Mouse (Mus musculus) layer of hippocampus, adult 18-20 months (tissue): Measurements from ENCODE around the gene Gmds. TPM values are rescaled to one million over a fixed set of nuclear protein-coding genes. Genes with fewer than 3 reads are reported as not detected.

Experiments used
- DNase-seq, 2 experiments: peaks; one replicate each; pipeline ENCODE4 v3.0.0; 2022; ENCODE audit warnings: low spot score in 2 of 2
- long read RNA-seq: library from polyadenylated mRNA; stranded (forward); transcript quantifications from one replicate; pipeline ENCODE4 v2.0.0, GENCODE M21; 2021
- total RNA-seq, 2 experiments: library from RNA; stranded (reverse); gene quantifications; 2 replicates each; pipeline ENCODE4 v1.2.3; 2021

Gene Gmds
- total RNA-seq = 10 to 100 TPM; 12.5 to 14.9 TPM
- long read RNA-seq, transcript Gmds-201 (11 exons, 1,713 nt) = major isoform, 11 of 18 reads
- long read RNA-seq, partial matches to known transcripts = 2 of 18 reads
- long read RNA-seq, other reads (novel, unspliced or antisense) = 5 of 18 reads

DNA sequence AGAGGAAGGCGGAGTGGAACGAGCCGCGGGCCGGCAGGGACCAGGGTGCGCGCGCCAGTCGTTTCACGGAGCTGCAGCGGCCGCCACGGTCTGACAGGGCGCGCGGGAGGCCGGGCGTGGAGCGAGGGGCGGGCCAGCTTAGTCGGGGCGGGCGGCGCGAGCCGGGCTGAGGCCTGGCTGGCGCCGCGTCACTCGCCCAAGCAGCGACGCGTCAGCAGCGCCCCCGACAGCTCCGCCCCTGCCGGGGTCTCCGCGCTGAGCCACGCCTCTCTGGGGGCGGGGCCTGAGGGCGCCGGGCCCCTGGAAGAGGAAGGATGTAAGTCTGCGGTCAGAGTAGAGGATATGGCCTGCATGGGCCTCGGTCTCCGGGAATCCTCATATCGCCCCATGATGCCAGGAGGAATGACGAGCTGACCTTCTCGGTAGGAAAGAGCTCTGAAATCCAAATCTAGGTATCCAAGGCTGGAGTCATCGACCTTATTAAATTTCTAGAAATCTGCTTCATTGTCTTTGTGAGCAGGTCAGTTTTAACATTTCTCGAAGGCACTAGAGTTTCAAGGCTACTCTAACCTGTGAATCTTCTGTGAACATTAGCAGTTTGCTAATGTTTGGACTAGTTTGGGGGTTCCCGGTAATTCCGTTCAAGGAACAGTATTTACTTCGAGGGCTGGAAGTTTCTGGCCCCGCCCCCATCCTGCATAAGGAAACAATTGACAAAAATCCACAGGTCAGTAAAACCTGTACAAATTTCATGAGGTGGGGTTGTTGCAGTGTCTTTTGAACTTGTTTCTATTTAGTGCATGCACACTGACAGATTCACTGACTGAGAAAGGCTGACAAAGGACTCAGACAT, at the start of gene Gmds:
Gene Gmds (minus strand): TSS at position 228 of the 853 bp plus-strand sequence.
- DNase-seq = peak; percentile 90 to 93

DNA sequence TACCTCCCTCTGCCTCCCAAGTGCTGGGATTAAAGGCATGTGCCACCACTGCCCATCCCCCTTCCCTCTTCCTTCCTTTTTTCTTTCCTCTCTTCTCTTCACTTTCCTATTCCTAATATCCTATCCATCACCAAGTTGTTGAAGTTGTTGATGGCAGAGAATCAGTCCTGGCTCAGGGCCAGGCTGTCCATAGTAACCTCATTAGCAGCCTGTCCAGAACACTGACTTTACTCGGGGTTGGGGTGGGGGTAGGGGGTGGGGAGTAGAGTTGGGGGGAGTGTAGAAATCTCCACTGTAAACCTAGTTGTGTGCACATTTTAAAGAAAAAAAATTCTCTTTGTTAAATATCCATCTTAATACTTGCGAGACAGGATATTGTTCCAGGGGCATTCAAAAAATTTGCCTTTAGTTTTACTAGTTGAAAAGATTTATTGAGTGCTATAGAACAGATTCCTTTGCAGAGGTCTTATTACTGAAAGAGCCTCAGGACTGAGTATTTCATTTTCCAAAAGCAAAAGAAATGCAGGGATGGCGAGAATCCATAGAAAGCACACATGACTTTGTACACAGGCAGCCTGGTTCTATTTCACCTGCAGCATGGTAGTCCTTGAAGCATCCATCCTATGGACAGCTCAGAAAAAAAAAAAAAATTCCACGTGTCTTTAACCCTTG, 47.0 kb upstream of the Gmds start:
- no peak for DNase-seq

DNA sequence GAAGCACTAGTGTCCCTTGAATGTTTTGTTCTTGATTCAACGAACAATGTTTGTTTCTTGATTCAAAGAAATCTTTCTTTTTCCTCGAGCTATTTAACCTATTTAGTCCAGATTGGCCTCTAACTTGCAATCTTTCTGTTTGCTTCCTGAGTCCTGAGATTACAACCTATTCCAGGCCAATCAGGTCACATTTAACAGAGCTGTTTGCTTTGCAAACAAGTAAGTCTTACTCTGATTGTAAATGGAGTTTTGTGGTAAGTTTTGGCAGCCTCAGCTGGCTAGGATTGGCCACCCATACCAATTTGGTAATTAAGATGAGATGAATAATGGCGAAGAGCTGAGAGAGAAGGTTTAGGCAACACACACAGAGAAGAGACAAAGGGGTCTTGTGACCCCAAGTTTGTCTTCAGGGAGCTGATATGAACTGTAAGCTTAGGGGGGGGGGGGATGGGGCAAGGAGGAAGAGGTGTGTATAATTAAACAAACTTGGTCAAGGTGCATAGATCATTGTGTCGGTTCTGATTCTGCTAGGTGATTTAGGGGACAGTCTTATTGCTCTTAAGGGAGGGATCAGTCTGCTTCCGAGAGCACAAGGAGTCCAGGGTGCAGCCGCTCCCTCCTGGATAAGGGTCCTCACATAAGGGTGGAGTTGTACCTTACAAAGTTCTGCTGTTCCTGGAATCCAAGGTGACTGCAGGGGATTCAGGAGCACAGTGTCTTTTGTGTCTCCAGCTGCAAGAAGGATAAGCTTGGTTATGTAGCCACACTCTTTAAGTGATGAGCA, 43.9 kb upstream of the Gmds start:
- DNase-seq = no peak

DNA sequence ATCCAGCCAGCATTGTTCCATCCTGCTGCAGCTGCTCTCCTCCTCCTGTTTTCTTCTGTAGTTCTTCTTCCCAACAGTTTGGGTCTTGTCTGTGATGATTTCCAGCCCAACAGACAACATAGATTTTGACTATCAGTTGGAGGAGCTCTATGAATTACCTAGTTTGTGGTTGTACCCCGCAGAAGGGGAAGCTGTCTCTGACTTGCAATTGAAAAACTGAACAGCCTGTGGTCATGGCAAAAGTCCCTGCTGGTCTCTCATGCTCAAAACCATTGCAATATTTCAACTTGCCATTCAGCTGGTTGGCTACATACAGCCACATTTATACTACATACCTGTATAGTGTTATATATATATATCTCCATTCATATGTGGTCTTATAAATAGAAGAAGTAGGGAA, 40.1 kb upstream of the Gmds start:
- no peak for DNase-seq

DNA sequence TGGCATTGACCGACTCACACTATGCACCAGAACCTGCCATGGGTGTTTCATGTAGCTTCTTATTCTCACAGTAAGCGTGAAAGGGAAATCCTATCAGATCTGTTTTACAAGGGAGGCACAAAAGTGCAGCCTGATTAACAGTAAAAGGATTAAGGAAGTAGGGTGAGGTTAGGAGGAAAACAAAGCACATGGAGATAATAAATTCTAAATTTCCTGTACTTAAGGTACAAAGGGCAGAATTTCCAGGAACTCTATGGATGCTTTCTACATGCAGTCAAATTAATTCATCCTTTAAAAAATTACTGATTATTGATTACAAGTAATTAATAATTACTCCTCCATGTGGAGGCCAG, 34.0 kb upstream of the Gmds start:
- no peak for DNase-seq

DNA sequence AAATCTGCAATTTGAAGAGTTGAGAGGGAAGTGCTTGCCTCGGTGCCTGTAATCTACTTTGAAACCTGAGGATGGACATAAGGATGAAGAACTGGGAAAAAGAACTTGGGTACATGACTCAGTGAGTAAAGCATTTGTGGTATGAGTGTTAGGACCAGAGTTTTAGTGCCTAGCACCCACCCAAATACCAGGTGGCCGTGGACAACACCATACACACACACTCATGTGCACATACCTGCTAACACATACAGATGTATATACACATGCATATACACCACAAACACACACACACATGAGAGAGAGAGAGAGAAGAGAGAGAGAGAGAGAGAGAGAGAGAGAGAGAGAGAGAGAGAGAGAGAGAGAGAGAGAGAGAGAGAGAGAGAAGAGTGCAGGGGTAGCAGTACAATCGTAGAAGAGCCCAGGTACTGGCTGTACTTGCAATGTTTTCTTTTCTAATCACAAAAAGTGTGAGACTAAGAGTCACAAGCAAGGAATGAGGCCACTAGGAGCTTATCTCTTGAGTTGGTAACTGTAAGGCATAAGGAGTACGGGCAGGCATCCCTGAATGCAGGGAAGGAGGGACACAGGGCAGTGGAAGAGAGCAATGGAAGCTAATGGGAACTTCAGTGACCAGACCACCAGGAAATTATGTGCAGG, 33.5 kb upstream of the Gmds start:
- no peak for DNase-seq

DNA sequence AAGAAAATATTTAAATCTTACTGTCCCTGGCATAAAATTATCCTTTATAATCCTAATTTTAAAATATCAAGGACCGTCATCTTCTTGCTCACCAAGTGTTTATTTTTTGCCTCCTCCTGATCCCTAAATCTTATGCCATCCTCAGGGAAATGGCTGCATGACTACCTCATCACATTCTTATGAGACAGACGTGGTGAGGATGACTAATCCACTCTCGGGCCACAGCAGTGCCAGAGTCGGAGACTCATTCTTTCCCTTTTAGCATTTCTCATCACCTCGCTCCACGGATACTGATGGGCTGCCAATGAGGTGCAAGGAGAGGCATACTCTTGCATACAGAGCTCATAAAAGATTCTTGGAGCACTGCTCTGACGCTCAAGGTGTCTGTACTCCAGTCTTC, 32.2 kb upstream of the Gmds start:
- DNase-seq = no peak

DNA sequence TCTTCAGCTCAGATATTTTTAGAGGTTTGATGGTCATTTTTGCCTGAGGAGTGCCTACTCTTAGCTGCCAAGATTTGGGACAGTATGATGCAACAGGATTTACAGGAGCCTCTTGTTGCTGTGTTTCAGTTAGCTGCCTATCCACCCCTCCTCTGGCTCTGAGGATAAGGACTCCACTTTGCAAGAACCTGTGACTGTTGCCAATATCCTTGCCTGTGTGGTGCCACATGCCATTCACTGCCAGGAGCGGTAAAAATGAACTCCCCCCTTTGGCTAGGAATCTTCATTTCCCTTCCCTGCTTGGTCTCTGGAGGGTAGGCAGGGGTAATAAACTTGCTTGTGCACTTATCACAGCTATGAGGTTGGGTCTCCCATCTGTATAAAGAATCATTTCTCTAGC, 31.6 kb upstream of the Gmds start:
- no peak for DNase-seq

DNA sequence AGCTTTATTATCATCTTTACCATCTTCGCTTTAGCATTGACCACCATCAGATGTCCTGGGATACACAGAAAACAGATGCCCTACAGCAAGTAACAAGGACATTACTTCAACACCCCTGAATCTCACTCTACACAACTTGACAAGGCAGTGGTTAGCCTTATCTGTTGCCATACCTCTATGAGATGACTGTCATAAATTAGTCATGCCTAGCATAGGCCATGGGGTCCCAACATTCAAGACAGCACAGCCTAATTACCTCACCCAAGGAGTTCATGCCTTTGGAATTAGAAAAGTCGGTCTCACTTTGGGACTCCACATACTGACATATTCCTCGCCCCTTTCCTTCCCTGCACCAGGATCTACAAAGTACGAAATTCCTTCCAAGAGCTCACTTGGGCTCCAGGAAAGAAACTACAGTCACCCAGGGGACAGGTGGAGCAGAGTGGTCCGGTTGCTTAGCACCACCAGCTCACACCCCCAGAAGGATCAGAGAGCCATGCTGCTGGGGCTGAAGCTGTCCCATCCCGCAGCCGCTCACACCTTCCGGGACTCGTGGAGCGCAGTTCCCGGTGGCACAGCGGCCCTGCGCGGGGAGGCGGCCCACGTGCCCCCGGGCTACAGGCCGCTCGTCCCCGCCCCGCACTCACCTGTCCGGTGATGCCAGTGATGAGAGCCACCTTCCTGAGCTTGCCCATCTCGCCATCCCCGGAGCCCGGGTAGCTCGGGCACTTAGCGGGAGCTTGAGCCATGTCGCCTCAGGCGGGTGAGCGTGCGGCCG, 616 bp downstream of the Gmds start:
- DNase-seq = no peak

DNA sequence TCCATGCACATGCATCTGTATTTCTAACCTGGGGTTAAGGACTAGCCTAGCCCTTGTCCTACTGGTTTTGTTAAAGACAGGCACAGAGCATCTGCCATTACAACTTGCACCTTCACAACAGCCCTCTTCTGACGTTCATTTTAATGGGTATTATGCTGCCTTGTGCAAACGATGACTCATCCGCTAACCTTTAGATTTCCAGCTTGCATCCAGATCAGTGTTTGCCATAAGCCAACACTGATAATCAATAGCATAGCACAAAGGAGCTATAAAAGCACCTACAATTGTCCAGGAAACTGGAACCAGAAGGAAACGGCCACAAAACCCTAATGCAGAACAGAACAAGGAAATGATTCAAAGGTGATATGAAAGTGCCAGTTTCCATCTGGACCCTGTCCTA, 20.2 kb downstream of the Gmds start:
- no peak for DNase-seq

DNA sequence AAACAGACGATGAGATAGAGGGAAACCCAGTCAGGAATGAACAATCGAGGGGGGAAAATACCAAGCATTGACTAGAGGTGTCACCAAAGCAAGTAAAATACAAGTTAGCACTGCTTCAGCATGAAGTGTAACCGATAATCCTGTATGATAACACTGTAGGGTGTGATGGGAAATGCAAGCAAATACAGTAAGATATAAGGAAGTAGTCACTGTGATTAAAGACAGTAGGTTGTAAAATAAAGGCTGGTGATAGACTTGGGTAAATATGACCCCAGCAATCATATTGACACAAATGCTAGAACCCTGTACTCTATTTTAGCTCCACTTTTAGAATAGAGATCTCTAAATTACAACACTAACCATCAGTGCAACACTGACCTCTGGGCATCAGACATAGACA, 21.2 kb downstream of the Gmds start:
- DNase-seq = no peak

DNA sequence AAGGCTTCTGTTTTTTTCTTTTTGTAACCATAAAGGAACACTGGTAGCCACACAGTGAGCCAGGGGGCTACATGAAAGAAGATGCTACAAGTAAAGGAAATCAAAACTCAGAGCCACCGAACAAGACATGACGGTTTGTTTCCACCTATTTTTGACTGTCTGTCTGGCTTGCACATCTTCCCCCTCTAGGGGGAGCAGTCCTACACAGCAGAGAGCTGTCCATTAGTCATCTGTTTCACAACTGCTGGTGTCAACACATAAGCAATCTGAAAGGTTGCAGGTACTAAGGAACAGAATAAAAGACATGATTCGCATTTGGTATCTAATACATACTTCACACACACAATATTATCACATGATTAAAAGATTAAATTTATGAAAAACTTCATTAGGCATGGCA, 25.9 kb downstream of the Gmds start:
- peak; percentile 16 to 69 for DNase-seq

DNA sequence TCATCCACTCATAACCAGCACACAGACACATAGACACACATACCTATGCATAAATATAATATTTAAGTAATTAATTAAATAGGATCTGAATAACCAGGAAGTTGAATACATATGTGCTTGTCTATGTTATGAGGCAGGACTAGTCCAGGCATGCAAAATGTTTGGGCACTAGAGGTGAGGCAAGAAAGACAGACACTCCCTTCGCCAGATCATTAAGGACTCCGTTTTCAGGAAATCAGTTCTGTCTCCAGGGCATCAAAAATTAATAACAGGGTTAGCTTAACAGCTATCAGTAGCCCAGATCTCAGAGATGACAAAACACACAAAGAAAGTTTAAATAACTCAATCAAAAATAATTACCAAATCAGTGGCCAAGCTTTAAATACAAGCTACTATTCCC, 27.1 kb downstream of the Gmds start:
- DNase-seq = no peak

DNA sequence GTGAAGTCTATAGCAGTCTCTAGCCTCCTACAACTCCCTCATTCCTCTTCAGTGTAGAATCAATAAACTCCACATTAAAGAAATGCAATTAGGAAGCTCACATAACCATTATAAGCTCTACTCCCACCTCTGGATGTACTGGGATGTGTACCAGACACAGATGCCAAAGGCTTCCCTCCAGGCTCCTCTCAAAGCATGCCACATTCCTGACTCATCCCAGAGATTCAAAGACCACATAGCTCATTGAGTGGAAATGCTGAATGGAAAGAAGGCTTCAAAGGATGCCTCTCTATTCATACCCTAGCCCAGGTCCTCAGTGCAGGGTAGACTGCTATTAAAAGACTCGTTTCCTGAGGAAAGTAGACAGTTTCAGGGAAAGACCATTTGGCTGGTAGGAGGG, 40.1 kb downstream of the Gmds start:
- DNase-seq = no peak

DNA sequence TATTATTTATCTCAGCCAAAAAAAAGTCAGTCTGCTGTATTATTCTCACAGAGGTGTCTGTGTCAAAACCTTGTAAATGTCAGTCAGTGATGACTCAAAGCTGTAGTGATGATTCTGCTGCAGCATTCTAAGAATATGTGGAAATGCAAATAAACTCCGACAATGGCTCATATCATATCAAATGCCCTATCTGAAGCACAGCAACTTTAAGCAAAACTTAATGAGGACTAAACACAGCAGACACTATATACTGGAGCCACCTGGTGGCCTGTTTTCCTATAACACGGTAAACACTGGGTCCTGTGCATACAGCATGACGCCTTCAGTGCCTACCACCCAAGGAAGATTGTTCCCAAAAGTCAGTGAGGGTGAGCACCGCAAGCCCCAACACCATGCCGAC, 41.1 kb downstream of the Gmds start:
- DNase-seq = peak in 1 of 2 experiments; percentile 65

DNA sequence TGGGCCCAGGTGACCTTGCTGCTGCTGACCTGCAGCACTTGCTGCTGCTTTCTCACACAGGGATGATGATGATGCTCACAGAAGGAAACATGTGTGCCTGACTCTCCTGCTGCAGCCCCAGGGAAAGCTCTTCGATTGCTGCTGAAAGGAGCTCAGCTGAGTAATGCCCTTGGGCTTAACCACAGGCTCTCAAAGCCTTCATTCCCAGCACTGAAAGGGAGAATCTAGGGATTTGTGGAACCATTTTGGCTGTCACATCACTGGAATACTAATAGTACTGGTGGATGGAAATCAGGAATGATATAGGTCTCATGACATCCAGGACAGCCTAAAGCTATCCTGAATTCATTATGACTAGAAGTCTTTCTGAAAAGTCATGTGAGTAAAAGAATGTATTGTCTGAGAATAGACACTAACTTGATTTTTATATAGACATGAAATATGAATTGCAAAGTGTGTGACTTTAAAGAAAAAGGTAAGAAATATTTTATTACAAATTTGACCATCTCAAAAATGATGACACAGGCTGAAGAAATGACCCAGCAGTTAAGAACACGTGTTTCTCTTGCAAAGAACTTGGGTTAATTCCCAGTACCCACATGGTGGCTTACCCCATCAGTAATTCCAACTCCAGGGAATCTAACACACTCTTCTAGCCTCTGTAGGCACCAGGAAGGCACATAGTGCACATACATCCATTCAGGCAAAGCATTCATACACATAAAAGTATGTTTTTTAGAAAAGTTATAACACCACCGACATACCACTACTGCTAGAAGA, 43.9 kb downstream of the Gmds start:
- no peak for DNase-seq

DNA sequence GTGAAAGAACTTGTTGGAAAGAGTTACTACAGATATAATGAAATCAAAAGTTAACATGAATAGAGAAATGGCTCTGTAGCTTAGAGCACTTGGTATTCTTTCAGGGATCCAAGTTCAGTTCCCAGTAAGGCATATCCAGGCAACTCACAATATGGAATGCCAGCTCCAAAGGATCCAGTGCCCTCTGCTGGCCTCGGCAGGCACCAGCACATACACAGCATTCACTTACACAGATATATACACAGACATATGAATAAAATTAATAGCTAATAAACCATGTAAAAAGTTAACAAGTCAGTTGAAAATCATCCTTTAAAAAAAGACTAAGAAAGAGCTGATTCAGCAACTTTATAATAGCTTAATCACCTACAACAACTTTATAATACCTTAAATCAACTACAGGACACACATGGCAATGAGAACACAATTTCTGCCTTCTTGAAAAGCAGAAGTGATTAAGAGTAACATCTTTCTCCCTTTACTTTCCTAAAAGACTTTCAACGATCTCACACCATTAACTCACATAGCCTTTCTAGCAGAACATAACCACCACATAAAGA, 65.5 kb downstream of the Gmds start:
- no peak for DNase-seq

DNA sequence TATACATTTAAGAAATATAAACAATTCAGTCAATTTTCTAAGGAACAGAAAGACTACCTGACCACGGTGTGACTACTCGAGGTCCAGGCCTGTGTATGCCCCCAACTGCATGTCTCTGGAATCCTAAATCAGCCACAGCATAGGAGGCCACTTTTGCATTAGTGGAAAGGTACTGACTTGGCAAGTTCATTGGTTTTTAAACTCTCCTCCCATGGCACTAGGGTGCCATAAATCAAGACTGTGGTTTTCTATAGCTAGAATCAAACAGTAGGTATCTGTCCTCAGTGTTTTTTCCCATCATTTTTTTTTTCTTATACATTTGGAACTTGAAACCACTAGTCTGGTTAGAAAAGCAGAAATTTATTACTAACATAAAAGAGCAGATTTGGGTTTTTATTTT, 68.8 kb downstream of the Gmds start:
- no peak for DNase-seq

DNA sequence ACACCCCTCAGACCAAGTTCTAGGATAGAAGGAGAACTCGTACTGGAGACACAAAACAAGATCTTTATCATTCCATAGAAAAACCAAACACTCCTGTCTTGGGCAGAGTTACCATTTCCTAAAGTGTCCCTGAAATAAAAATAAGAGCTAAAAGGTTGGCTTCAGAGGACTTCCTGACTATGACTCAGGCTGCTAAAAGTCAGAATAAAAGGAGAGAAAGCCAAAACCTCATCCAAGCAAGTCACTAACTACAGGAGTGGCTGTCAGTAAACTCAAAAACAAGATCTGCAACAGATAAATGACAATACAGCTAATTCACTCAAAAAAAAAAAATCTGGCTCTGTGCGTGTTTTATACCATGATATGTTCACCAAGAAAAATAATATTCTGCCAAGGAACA, 69.3 kb downstream of the Gmds start:
- DNase-seq = no peak
